Mouse (Mus musculus): Measurements from ENCODE around the gene Limch1.

Gene Limch1

DNA sequence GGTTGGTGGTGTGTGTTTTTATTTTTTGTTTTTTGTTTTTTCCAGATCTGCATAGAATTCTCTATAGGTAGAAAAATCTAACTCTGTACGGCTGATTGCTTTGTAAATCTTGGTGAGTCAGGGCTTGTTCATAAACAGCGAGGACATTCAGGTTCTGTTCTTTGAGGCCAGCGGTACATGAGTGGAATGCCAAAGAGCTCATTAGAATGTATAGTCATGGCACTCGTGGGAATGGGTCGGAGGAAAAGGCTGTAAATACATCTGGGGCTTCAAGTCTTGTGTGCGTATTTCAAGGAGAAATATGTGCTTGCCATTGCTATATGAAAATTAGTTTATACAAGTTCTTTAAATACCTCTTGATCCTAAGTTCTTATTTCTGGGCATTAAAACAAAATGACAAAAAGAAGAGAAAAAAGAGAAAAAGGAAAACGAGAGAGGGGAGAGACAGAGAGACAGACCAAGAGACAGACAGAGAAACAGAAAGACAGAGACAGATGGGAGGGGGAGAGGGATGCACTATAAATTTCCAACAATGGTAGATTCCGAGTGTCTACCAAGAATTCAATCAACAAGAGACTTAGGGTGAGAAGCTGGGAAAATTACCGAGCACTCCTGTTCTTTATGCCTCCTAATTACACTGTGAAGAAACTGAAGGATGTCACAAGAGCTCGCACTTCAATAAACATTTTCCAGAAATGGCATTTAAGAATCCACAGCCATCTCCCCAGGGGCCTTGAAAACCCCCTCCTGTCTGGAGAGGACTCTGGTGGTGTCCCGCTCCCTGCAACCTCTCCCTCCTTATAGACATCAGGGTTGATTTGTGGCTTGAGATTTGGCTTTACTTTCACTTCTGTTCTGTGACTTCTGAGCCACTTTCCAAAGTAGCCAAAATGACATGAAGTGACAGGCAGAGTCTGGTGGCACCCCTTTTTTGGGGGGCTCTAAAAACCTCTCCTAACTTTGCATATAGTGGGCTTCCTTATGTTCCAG is 173.0 kb downstream of the Limch1 start:
- DNase-seq (ENCODE audit: low read depth, low spot score): no peak

- peak; percentile 58 for DNase-seq (ENCODE audit: low read depth, low spot score)
Observed at GRCm38 (mm10) chr5:66922582-66922981, 177.0 kb downstream of the Limch1 start.

DNA sequence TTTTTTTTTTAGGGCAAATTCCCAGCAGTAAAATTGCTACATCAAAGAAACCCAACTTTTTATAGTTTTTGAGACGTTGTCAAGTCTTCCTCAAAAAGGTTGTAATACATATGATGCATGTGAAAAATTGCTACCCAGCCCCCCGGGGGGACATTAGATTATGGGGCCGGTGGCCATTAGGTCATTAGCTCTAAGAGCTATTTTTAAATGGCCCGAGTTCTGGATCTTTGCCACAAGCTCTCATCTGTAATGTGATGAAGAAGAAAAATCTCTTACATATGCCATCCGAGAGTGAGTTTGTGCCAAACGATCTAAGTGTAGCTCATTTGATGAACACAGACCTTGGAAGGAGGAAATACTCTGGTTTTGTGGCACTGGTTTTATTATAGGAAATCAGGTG is 183.7 kb downstream of the Limch1 start:
- DNase-seq (ENCODE audit: low read depth, low spot score): no peak

DNA sequence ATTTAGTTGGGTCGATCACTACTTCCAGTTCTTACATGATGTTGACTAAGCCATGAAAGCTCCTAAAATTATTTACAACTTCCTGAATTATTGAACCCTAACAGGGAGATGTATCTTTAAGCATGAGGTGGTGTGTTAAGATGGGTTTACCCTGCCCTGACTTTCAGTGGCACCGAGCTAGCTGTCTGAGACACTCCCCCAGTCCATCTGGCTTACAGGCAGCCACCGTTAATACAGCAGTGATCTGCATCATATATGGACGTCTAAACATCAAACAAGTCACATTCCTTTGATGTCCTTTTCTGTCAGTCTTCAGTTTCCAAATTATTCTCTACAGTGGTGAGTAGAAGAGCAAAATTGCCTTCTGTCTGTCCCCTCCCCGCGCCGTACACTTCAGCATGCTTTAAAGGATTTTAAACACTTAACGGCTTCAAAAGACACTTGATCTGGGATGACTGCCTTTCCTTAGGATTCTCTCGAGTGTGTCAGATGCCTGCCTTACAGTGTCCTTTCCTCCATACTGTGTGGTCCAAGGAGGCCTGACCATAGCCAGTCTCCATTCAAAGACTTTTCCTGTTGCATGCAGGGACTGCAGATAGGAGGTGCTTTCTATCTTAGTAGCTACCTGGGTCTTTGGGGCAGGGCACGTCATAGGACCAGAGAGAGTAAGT is 187.6 kb downstream of the Limch1 start:
- no peak for DNase-seq (ENCODE audit: low read depth, low spot score)

GRCm38 (mm10) chr5:66934585-66934984 is 189.0 kb downstream of the Limch1 start:
- no peak for DNase-seq (ENCODE audit: low read depth, low spot score)

- DNase-seq (ENCODE audit: low read depth, low spot score): no peak
Observed at GRCm38 (mm10) chr5:66937376-66937775, 191.7 kb downstream of the Limch1 start.

DNA sequence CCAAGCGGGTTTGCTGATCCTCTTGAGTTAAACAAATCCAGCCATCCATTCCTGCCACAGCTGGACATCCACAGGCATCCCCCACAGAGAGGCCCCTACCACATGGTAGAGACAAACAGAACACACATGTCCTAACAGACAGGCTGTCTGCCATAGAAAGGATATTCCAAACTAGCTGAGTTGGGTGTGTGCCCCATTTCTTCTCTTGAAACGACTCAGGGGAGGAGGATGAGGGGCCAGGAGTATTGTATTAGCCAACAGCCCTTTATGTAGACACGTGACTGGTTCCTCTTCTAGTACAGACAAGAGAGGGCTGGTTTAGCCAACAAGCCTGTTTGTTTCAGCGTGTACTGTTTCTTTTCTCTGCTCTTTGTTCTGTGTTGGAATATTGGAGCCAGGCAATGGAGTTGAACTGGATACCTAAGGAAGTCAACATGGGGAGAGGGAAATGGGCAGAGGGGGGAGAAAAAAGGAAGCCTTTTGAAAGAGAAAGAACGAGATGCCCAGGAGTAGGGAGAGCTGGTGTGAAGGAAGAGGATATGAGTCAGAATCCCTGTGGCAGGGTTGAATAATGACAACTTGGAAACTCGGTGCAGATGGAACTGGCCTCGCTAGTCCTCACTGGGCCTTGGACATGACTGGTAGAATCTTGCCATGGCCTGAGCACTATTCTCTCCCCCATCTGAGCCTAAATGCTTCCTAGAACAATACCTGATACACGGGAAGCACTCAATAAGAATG is 196.3 kb downstream of the Limch1 start:
- no peak for DNase-seq (ENCODE audit: low read depth, low spot score)

GRCm38 (mm10) chr5:66942922-66943321 is 197.3 kb downstream of the Limch1 start:
- DNase-seq (ENCODE audit: low read depth, low spot score): no peak

DNA sequence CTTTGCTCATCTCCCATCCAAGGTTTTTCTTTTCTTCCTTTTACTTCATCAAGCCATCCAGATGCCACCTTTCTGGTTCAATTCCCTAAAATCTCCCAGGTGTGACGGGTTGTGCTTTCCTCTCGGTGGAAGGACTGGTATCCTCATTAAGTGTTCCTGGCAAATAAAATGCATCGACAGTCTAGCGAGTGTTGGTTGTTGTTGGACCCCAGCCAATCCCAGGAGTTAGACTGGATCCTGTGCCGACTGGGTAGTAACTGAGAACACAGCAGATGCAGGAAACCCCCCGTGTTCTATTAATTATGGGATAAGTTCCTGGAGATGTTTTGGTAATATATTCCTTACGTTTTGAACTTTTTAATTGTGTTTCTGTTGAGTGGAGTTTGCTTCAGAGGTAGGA is 197.9 kb downstream of the Limch1 start:
- DNase-seq (ENCODE audit: low read depth, low spot score): peak; percentile 42

- peak; percentile 85 for DNase-seq (ENCODE audit: low read depth, low spot score)
Observed at GRCm38 (mm10) chr5:66947958-66948357, 202.3 kb downstream of the Limch1 start.

DNA sequence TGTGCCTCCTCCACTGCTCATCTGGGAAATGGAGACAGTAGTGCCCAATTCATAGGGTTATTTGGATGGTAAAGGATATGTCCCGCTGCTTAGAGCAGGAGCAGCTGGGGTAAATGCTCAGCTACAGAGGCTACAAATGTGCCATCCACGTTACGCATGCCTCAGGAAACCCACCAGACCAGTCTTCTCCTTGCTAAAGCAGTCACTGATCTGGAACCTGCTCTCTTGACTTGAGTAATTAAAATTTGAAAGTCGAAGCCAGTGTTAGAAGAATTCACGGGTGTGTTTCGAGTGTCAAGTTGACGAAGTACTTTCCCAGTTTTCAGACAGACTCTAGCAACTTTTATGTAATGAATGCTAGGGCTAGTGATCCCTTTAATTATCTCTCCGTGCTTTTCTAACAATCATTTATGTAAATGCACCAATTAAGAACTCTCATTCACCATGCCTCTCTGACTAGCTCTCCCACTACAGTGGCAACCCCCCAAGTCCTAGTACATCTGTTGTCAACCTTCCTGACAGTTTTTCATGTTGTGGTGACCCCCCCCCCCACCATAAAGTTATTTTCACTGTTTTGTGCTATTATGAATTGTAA is 203.6 kb downstream of the Limch1 start:
- no peak for DNase-seq (ENCODE audit: low read depth, low spot score)

DNA sequence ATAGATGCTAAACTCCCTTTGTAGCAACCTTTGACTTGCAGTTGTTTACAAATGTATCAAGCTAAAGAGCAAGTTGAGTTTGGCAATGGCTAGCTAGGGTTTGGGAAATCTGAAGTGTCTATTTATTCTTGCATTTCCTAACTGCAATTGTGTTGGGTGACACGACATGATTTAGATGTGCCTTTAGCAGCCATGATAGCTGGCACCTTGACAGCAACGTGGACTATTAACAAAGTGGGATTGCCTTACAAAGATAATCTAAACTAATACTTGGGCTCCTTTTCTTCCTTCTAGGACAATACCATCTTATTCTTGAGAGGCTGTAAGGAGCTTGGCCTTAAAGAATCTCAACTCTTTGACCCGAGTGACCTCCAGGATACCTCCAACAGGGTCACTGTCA is 207.7 kb downstream of the Limch1 start:
- DNase-seq (ENCODE audit: low read depth, low spot score): no peak

DNA sequence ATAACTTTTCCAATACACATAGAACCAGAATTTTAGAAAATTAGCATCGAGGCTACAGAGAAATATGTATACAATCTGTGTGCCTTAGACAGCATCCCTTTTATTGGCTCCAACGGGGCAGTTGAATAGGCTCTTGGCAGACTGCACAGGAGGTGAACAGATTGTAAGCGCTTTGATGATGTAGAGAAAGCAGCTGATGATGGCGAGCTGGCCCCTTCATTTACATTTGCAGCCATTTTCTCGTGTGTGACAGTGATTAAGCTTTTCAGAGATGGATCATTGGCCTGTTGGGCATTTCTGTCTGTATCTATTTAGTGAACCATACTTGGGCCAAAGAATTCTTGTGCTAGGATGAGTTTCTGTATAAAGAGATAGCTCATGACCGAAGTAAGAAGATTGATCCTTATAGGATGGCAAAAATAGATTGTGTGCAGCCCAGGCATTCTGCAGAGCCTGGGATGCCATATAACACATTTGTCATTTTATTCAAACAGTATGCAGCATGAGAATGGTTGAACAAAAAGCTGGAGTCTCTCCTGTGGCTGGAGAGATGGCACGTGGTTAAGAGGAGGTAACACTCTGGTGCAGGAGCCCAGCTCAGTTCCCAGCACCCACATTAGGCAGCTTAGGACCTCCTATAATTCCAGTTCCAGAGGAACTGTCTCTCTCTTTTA is 208.5 kb downstream of the Limch1 start:
- peak; percentile 70 for DNase-seq (ENCODE audit: low read depth, low spot score)

DNA sequence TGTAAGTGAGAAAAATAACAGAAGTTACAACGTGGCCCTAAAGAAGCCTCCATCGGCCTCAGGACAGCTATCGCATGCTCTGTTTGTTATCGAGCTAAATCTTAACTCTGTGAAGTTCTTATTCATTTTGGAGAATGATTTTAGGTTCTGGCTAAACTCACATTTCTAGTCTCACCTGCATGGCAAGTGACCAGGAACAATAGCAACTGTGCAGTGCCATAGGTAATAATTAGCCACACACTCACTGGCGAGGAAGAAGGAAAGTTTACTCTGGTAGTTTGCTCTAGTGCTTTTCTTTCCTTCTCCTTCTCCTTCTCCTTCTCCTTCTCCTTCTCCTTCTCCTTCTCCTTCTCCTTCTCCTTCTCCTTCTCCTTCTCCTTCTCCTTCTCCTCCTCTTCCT is 209.6 kb downstream of the Limch1 start:
- no peak for DNase-seq (ENCODE audit: low read depth, low spot score)

DNA sequence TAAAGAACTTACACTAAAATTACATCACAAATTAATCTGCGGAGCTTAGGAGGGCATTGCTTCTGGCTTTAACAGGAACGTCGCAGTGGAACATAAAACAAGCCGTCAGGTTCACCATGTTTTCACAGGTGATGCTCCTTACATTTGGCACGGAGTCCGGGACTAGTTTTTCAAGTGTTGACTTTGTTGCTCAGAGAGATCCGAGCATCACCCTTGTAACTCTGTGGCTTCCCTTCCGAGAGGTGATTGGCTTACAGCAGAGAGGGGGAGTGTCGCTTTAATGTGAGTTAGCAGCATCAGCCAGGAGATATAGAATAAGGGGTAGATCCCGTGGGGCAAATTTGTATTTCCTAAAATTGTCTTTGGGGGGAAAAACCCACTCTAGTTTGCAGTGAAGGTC is 212.0 kb downstream of the Limch1 start:
- DNase-seq (ENCODE audit: low read depth, low spot score): no peak

GRCm38 (mm10) chr5:66958118-66958517 is 212.5 kb downstream of the Limch1 start:
- DNase-seq (ENCODE audit: low read depth, low spot score): no peak

DNA sequence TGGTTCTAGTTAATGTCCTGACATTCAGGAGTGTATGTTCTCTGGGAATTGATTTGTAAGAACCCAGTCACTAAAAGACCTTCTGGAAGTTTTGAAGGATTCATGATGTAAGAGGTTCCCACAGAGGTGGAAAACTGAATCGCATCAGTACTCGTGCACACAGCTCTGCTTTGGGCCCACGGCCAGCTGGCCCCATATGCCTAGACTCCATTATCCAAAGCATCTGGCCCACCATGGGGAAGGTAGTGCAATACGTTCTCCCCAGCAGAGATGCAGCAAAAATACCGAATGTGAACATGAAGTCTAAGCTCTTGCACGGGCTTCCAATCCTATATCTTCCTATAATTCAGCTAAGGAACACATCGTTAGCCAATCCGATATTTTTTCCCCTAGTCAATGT is 214.3 kb downstream of the Limch1 start:
- peak; percentile 35 for DNase-seq (ENCODE audit: low read depth, low spot score)

GRCm38 (mm10) chr5:66965442-66965841 is 219.8 kb downstream of the Limch1 start:
- DNase-seq (ENCODE audit: low read depth, low spot score): no peak

DNA sequence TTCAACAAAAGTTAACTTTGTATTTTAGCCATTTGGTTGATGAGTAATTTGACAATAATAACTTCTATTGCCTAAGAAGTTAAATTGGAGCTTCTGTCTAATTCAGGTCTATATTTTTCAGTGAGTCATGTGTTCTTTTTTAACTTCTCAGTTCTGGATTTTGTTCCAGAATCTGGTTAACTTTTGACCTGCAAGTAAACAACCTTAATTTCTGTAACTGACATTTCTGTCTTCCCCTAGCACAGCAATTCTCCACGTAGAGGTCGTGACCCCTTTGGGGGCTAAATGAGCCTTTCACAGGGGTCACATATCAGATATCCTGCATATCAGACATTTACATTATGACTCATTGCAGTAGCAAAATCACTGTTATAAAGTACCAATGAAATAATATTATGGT is 221.5 kb downstream of the Limch1 start:
- DNase-seq (ENCODE audit: low read depth, low spot score): no peak

DNA sequence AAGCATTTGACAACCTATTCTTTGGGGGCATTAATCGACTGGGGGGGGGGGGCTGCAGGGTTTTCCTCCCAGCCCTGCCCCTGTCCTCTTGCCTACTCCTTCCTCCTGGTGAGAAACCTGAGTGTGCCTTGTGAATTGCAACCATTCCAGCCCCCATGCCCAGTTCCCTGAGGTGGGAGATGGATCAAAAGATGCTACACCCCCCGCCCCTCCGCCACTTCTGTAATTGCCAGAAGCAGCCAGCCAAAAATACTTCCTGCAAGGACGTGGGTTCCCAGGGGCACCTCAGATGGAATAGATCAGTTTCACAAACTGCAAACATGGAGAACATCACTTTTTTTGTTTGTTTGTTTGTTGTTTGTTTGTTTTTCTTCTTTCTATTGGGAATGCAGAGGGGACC is 222.0 kb downstream of the Limch1 start:
- no peak for DNase-seq (ENCODE audit: low read depth, low spot score)
